Mouse (Mus musculus) bone marrow macrophage, adult 2 months (primary cell): ENCODE results near the gene Cd200r4.

ENCODE experiments used
- CTCF ChIP-seq: IDR thresholded peaks from 2 replicates; pipeline ENCODE4 v1.5.1; 2012; ENCODE audit warnings: low read depth, mild to moderate bottlenecking, low read length, moderate library complexity
- POLR2A ChIP-seq: IDR thresholded peaks from 2 replicates; pipeline ENCODE4 v1.6.1; 2012; ENCODE audit warnings: mild to moderate bottlenecking, low read depth, low read length, borderline replicate concordance

DNA sequence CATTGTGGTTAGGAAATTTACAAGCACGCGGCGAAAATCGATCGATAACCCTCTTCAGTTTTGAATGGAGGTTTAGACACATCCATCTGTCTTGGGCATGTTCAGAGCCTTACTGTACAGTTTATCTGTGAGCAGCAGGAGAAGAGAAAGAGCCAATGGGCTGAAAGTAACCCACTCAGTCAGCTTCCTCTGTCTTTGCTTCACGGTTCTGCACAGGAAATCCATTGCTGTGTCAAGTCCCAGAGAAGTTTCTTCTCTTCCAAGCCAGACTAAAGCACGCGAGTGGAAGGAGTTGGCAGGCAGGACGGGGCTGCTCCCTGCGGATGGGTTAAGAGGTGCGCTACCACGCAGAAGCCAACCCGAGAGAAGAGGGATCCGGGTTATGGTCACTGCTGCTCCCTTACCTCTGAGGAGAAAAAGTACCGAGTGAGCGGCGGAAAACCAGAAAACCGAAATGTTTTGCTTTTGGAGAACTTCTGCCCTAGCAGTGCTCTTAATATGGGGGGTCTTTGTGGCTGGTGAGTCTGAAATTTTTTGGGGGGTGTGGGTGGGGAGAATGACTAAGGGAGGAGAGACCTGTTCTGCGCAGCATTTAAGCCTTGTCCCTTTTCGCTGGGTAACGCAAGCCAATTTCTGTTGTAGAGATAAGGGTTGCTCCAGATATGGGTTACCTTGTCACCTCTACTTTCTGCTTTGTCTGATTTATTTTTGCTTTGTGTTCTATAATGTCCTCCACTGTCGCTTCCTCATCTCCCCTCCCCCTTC is 45.8 kb upstream of the Cd200r4 start, which contains the start of gene Cd200r1:
- TF ChIP-seq POLR2A: no peak
- TF ChIP-seq CTCF: no peak
